8 mouse cellular contexts compared by ENCODE assay signal in genomic region chr3:87150056-87150688, GRCm38 (mm10). TPM values are rescaled to one million over a fixed set of nuclear protein-coding genes. Genes with fewer than 3 reads are reported as not detected.
DNase-seq lines count a peak whose midpoint lies in the region; ATAC-seq and TF ChIP-seq lines count a peak whose summit lies in the region.

No protein-coding gene starts in this region.

- H3K4me2 ChIP-seq in kidney, postnatal 0 days (ENCODE audit: low read length) = peak overlapping the region; percentile 31
- H3K4me2 ChIP-seq in embryonic facial prominence, embryonic 13.5 days = peak overlapping the region; percentile 46
- H3K4me2 ChIP-seq in neural tube, embryonic 15.5 days = peak overlapping the region; percentile 22; the same call in 1 of the 2 replicates

- ATAC-seq in kidney, postnatal 0 days (replicated peaks; ENCODE audit: low FRiP score, low read depth) = no peak
- ATAC-seq in embryonic facial prominence, embryonic 13.5 days (ENCODE audit: insufficient number of reproducible peaks, insufficient read depth, low FRiP score, low TSS enrichment, low read depth) = no peak
- ATAC-seq in neural tube, embryonic 15.5 days (ENCODE audit: low FRiP score) = no peak

- 14% methylated on average over 8 of the region's 8 CpGs for WGBS in kidney, postnatal 0 days
- WGBS in embryonic facial prominence, embryonic 13.5 days = 3% methylated on average over 8 of the region's 8 CpGs
- WGBS in limb, embryonic 10.5 days = 7% methylated on average over 8 of the region's 8 CpGs
- 13% methylated on average over 8 of the region's 8 CpGs for WGBS in neural tube, embryonic 15.5 days

- no peak for TF ChIP-seq CTCF in kidney, postnatal 0 days (IDR thresholded peaks at IDR 0.05; ENCODE audit: low read depth)

- peak; percentile 70 for DNase-seq in kidney, postnatal 0 days (ENCODE audit: low spot score)
- no peak for DNase-seq in kidney, postnatal 14 days
- peak; percentile 74 for DNase-seq in limb, embryonic 10.5 days (ENCODE audit: low spot score)
- DNase-seq in cerebellum, adult 18-20 months = no peak
- no peak for DNase-seq in ovary, postnatal 36 days (ENCODE audit: low spot score)
- no peak for DNase-seq in ovary, postnatal 10 days (ENCODE audit: low spot score)

- H3K9me3 ChIP-seq in kidney, postnatal 0 days (replicated peaks; ENCODE audit: low read length) = no peaks in the 10 kb centered on the region
- no peaks in the 10 kb centered on the region for H3K9me3 ChIP-seq in embryonic facial prominence, embryonic 13.5 days
- no peaks in the 10 kb centered on the region for H3K9me3 ChIP-seq in limb, embryonic 10.5 days (replicated peaks)
- H3K9me3 ChIP-seq in neural tube, embryonic 15.5 days (replicated peaks) = no peaks in the 10 kb centered on the region

- peak overlapping the region; percentile 96 for H3K27ac ChIP-seq in kidney, postnatal 0 days
- peak overlapping the region; percentile 99 for H3K27ac ChIP-seq in embryonic facial prominence, embryonic 13.5 days
- peak overlapping the region; percentile 94 for H3K27ac ChIP-seq in limb, embryonic 10.5 days
- H3K27ac ChIP-seq in neural tube, embryonic 15.5 days (replicated peaks) = peak overlapping the region; percentile 81

- H3K4me1 ChIP-seq in kidney, postnatal 0 days (replicated peaks; ENCODE audit: insufficient read depth, low read length) = peaks cover 35% of the 10 kb centered on the region
- H3K4me1 ChIP-seq in embryonic facial prominence, embryonic 13.5 days = peaks cover 80% of the 10 kb centered on the region
- H3K4me1 ChIP-seq in limb, embryonic 10.5 days = peaks cover 74% of the 10 kb centered on the region
- peaks cover 60% of the 10 kb centered on the region for H3K4me1 ChIP-seq in neural tube, embryonic 15.5 days

- no peaks in the 10 kb centered on the region for H3K36me3 ChIP-seq in kidney, postnatal 0 days (ENCODE audit: insufficient read depth, low read length)
- H3K36me3 ChIP-seq in embryonic facial prominence, embryonic 13.5 days = peaks cover 14% of the 10 kb centered on the region
- H3K36me3 ChIP-seq in limb, embryonic 10.5 days = peaks cover 36% of the 10 kb centered on the region
- no peaks in the 10 kb centered on the region for H3K36me3 ChIP-seq in neural tube, embryonic 15.5 days

- H3K27me3 ChIP-seq in kidney, postnatal 0 days (ENCODE audit: insufficient read depth, low read length) = no peaks in the 10 kb centered on the region
- no peaks in the 10 kb centered on the region for H3K27me3 ChIP-seq in embryonic facial prominence, embryonic 13.5 days
- no peaks in the 10 kb centered on the region for H3K27me3 ChIP-seq in limb, embryonic 10.5 days (ENCODE audit: low read depth, poor library complexity, severe bottlenecking)
- H3K27me3 ChIP-seq in neural tube, embryonic 15.5 days (replicated peaks) = no peaks in the 10 kb centered on the region

- H3K9ac ChIP-seq in kidney, postnatal 0 days (ENCODE audit: low read depth, low read length) = peak overlapping the region; percentile 43
- peak overlapping the region; percentile 68 for H3K9ac ChIP-seq in embryonic facial prominence, embryonic 13.5 days
- 0 out of 2 replicates have a peak overlapping the region, but pooled peaks have one; percentile 17 for H3K9ac ChIP-seq in neural tube, embryonic 15.5 days (replicated peaks)

- H3K4me3 ChIP-seq in kidney, postnatal 0 days (replicated peaks; ENCODE audit: low read depth, low read length) = no peak overlapping the region
- H3K4me3 ChIP-seq in embryonic facial prominence, embryonic 13.5 days = peak overlapping the region; percentile 6; the same call in 1 of the 2 replicates
- peak overlapping the region; percentile 28 for H3K4me3 ChIP-seq in limb, embryonic 10.5 days
- H3K4me3 ChIP-seq in neural tube, embryonic 15.5 days (replicated peaks) = no peak overlapping the region

RNA-seq across cellular contexts. Expression of gene Kirrel, which starts 24.4 kb away (rescaled TPM):
- polyA plus RNA-seq in kidney, postnatal 0 days (2015; fragmentation: Nextera tagmentation; extraction: Ambion mirVana) = 11.7 and 12.3 TPM in 2 replicates
- polyA plus RNA-seq in embryonic facial prominence, embryonic 13.5 days (2015; fragmentation: Nextera tagmentation; extraction: Ambion mirVana) = 20.4 and 21.9 TPM in 2 replicates
- 17.4 and 19.0 TPM in 2 replicates for polyA plus RNA-seq in limb, embryonic 10.5 days (2016; fragmentation: Nextera tagmentation; extraction: Ambion mirVana)
- polyA plus RNA-seq in neural tube, embryonic 15.5 days (2015; fragmentation: Nextera tagmentation; extraction: Ambion mirVana) = 5.9 and 8.0 TPM in 2 replicates

Comparison
In these comparisons a context has a peak if more than half of its experiments do, and no peak if none do; other contexts are left out.
1. DNase-seq: peak in kidney, postnatal 0 days (single experiment) and limb, embryonic 10.5 days (single experiment); none in kidney, postnatal 14 days (single experiment), cerebellum, adult 18-20 months (0 of 2), ovary, postnatal 36 days (single experiment) and ovary, postnatal 10 days (single experiment).
2. H3K4me3 ChIP-seq: peak in embryonic facial prominence, embryonic 13.5 days (single experiment) and limb, embryonic 10.5 days (single experiment); none in kidney, postnatal 0 days (single experiment) and neural tube, embryonic 15.5 days (single experiment).
3. H3K9ac ChIP-seq: peak in every context shown above with its lines; median percentile 68 in embryonic facial prominence, embryonic 13.5 days; 43 in kidney, postnatal 0 days; 17 in neural tube, embryonic 15.5 days.
4. Peak in every context shown above with its lines, with median percentiles within 50 percentile points of each other: H3K27ac ChIP-seq and H3K4me2 ChIP-seq.